Mouse (Mus musculus): Measurements from ENCODE around the gene Tnfrsf1a. TPM values are rescaled to one million over a fixed set of nuclear protein-coding genes. Genes with fewer than 3 reads are reported as not detected.

The Tnfrsf1a gene
- polyA plus RNA-seq, 1 experiment from 2014 or later, result 41.1 TPM

DNA sequence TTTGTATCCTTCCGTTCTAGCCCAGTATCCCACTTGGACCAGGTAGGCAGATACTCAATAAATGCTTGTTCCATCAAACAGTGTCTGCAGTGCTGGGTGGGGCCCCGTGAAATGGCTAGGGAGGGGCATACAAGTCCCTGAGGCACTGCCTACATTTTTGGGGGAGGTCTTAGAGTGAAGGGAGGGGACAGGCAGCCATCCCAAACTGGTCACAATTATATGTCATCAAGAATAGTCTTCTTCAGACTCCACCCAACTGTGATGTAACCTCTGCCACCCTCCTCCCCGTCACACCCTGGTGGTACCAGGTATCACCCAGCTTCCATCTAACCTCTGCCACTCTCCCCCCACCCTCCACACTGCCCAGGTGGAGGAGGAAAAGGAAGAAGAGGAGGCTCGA lies 4.3 kb upstream of the Tnfrsf1a start:
- no peak for TF ChIP-seq CTCF (IDR thresholded peaks at IDR 0.05; ENCODE audit: low read depth)
- no peak for TF ChIP-seq EP300 (IDR thresholded peaks at IDR 0.05; ENCODE audit: low read depth)
- H3K27ac ChIP-seq (ENCODE audit: low read depth), result peak overlapping the region; percentile 76
- H3K9ac ChIP-seq (replicated peaks), result no peak overlapping the region
- peaks cover 35% of the 10 kb centered on the region for H3K4me1 ChIP-seq (ENCODE audit: insufficient read depth)
- H3K9me3 ChIP-seq (ENCODE audit: low read length), result no peaks in the 10 kb centered on the region
- no peak overlapping the region for H3K4me3 ChIP-seq (ENCODE audit: low read depth, low read length)
- no peaks in the 10 kb centered on the region for H3K36me3 ChIP-seq (replicated peaks; ENCODE audit: insufficient read depth, low read length)
- WGBS (ENCODE audit: insufficient replicate concordance), result 51% methylated on average over 4 of the region's 4 CpGs
- ATAC-seq (no peak), DNase-seq (no peak)
- no peaks in the 10 kb centered on the region for H3K27me3 ChIP-seq (ENCODE audit: insufficient read depth, low read length)
- H3K4me2 ChIP-seq (ENCODE audit: low read depth, low read length), result 0 out of 2 replicates have a peak overlapping the region, but pooled peaks have one; percentile 24

- Histone ChIP-seq H3K4me1 (ENCODE audit: insufficient read depth) (peaks cover 32% of the 10 kb centered on the region), H3K9ac (replicated peaks) (no peak overlapping the region), H3K36me3 (replicated peaks; ENCODE audit: insufficient read depth, low read length) (no peaks in the 10 kb centered on the region), H3K27ac (ENCODE audit: low read depth) (peak overlapping the region; percentile 76), H3K4me2 (ENCODE audit: low read depth, low read length) (peak overlapping the region; percentile 32), H3K4me3 (ENCODE audit: low read depth, low read length) (no peak overlapping the region), H3K9me3 (ENCODE audit: low read length) (no peaks in the 10 kb centered on the region), H3K27me3 (ENCODE audit: insufficient read depth, low read length) (no peaks in the 10 kb centered on the region)
- DNase-seq (no peak), ATAC-seq (peak; percentile 16)
- no peak for TF ChIP-seq CTCF (IDR thresholded peaks at IDR 0.05; ENCODE audit: low read depth)
- TF ChIP-seq EP300 (IDR thresholded peaks at IDR 0.05; ENCODE audit: low read depth), result no peak
- 44% methylated on average over 1 of the region's 1 CpGs for WGBS (ENCODE audit: insufficient replicate concordance)
These were observed 3.5 kb upstream of the Tnfrsf1a start for GRCm38 (mm10) chr6:125345625-125346024.

DNA sequence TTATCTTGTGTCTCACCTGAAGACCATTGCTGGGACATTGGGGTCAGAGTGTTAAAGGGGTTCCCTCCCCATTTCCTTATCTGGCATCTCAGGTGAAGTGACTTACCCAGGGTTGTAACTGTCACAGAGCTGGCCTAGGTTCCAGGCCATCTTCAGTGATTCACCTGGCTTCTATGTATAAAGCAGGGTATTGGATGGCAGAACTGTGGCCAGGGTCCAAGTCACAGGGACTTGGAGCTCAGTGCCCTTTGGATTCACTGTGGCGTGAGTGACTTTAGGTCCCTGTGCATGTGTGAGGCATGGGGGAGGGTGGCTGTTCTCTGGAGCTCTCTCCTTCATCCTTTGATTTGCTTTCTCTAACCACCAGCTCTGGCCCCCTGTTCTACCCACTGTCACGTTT lies 3.1 kb upstream of the Tnfrsf1a start:
- Histone ChIP-seq H3K9me3 (ENCODE audit: low read length) (no peaks in the 10 kb centered on the region), H3K4me2 (ENCODE audit: low read depth, low read length) (peak overlapping the region; percentile 32), H3K4me1 (ENCODE audit: insufficient read depth) (peaks cover 33% of the 10 kb centered on the region), H3K36me3 (replicated peaks; ENCODE audit: insufficient read depth, low read length) (no peaks in the 10 kb centered on the region), H3K27ac (ENCODE audit: low read depth) (peak overlapping the region; percentile 76), H3K27me3 (ENCODE audit: insufficient read depth, low read length) (no peaks in the 10 kb centered on the region), H3K4me3 (ENCODE audit: low read depth, low read length) (no peak overlapping the region), H3K9ac (replicated peaks) (no peak overlapping the region)
- DNase-seq (peak; percentile 51), ATAC-seq (peak; percentile 64)
- WGBS (ENCODE audit: insufficient replicate concordance), result 54% methylated on average over 2 of the region's 2 CpGs
- TF ChIP-seq CTCF (IDR thresholded peaks at IDR 0.05; ENCODE audit: low read depth), result no peak
- no peak for TF ChIP-seq EP300 (IDR thresholded peaks at IDR 0.05; ENCODE audit: low read depth)

DNA sequence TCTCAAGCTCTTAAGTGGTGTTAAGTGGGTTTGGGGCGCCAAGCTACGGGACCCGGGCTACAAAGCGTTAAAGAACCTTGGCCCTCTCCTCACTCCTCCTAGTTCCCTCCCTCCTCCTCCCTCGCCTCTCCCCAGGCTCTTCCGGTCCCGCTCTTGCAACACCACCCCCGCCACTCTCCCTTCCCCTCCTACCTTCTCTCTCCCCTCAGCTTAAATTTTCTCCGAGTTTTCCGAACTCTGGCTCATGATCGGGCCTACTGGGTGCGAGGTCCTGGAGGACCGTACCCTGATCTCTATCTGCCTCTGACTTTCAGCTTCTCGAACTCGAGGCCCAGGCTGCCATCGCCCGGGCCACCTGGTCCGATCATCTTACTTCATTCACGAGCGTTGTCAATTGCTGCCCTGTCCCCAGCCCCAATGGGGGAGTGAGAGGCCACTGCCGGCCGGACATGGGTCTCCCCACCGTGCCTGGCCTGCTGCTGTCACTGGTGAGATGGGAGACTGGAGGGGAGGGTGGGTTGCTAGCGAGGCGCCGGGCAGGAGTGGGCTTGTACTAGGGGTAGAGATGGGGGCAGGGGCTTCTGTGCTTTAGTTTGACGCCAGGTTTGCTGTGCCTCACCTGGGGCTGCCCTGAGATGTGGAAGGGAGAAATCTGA lies 541 bp downstream of the Tnfrsf1a start:
- Histone ChIP-seq H3K9me3 (ENCODE audit: low read length) (no peaks in the 10 kb centered on the region), H3K4me1 (ENCODE audit: insufficient read depth) (peaks cover 56% of the 10 kb centered on the region), H3K4me2 (ENCODE audit: low read depth, low read length) (peak overlapping the region; percentile 88), H3K9ac (replicated peaks) (peak overlapping the region; percentile 92), H3K27me3 (ENCODE audit: insufficient read depth, low read length) (no peaks in the 10 kb centered on the region), H3K27ac (ENCODE audit: low read depth) (peak overlapping the region; percentile 97), H3K36me3 (replicated peaks; ENCODE audit: insufficient read depth, low read length) (no peaks in the 10 kb centered on the region; the same call in 1 of the 2 replicates), H3K4me3 (ENCODE audit: low read depth, low read length) (peak overlapping the region; percentile 67)
- TF ChIP-seq CTCF (IDR thresholded peaks at IDR 0.05; ENCODE audit: low read depth), result no peak
- peak; percentile 28; the same call in 1 of the 2 replicates for TF ChIP-seq EP300 (IDR thresholded peaks at IDR 0.05; ENCODE audit: low read depth)
- peak; percentile 77 for DNase-seq
- under 1% methylated on average over 26 of the region's 27 CpGs for WGBS (ENCODE audit: insufficient replicate concordance)
- peak; percentile 76 for ATAC-seq

DNA sequence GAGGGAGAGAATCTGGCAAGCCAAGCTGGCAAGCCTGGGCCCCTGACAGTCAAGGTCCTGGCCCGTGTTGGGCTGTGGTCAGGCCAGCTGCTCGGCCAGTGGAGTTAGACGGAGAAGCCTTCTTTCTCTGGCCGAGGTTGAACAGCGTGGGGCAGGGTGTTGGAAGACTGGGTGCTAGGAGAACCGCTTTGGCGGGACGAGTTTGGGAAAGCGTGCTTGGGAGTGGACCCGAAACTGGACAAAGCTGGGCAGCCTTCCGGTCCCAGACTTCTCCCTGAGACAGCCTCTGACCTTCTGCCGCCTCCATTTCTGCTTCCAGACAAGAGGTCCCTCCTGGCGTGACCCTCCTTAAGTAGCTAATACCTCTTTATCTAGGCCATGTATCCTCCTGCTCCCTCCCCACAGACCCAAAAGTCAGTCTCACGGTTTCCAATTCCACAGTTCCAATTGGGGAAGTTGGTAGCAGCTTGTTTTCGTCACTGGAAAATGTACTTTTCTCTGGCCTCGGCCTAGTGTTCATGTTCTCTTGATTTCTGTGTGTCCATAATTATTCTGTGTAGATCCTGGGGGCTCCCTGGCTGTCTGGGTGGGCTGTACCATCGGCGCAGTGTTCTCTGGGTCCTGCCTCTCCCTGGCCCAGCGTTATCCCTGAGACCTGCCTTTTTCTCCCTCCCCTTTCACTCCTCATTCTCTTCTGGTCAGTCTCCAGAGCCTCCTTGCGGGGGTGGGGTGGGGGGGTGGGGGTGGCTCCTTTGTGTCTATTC lies 1.3 kb downstream of the Tnfrsf1a start:
- H3K27me3 ChIP-seq (ENCODE audit: insufficient read depth, low read length), result no peaks in the 10 kb centered on the region
- peak overlapping the region; percentile 67 for H3K4me3 ChIP-seq (ENCODE audit: low read depth, low read length)
- no peaks in the 10 kb centered on the region for H3K9me3 ChIP-seq (ENCODE audit: low read length)
- no peak for ATAC-seq
- peak; percentile 36 for DNase-seq
- peak overlapping the region; percentile 88 for H3K4me2 ChIP-seq (ENCODE audit: low read depth, low read length)
- WGBS (ENCODE audit: insufficient replicate concordance), result 4% methylated on average over 20 of the region's 20 CpGs
- TF ChIP-seq CTCF (IDR thresholded peaks at IDR 0.05; ENCODE audit: low read depth), result no peak
- TF ChIP-seq EP300 (IDR thresholded peaks at IDR 0.05; ENCODE audit: low read depth), result no peak
- peaks cover 59% of the 10 kb centered on the region for H3K4me1 ChIP-seq (ENCODE audit: insufficient read depth)
- peak overlapping the region; percentile 92 for H3K9ac ChIP-seq (replicated peaks)
- H3K27ac ChIP-seq (ENCODE audit: low read depth), result peak overlapping the region; percentile 97
- no peaks in the 10 kb centered on the region; the same call in 1 of the 2 replicates for H3K36me3 ChIP-seq (replicated peaks; ENCODE audit: insufficient read depth, low read length)

GRCm38 (mm10) chr6:125350995-125351324 lies 1.8 kb downstream of the Tnfrsf1a start:
- H3K9ac ChIP-seq (replicated peaks), result peak overlapping the region; percentile 92
- no peaks in the 10 kb centered on the region for H3K9me3 ChIP-seq (ENCODE audit: low read length)
- 60% methylated on average over 2 of the region's 2 CpGs for WGBS (ENCODE audit: insufficient replicate concordance)
- no peak for ATAC-seq
- no peaks in the 10 kb centered on the region; the same call in 1 of the 2 replicates for H3K36me3 ChIP-seq (replicated peaks; ENCODE audit: insufficient read depth, low read length)
- no peaks in the 10 kb centered on the region for H3K27me3 ChIP-seq (ENCODE audit: insufficient read depth, low read length)
- no peak for DNase-seq
- peak overlapping the region; percentile 67 for H3K4me3 ChIP-seq (ENCODE audit: low read depth, low read length)
- peak overlapping the region; percentile 97 for H3K27ac ChIP-seq (ENCODE audit: low read depth)
- H3K4me1 ChIP-seq (ENCODE audit: insufficient read depth), result peaks cover 59% of the 10 kb centered on the region
- peak overlapping the region; percentile 88 for H3K4me2 ChIP-seq (ENCODE audit: low read depth, low read length)
- TF ChIP-seq EP300 (IDR thresholded peaks at IDR 0.05; ENCODE audit: low read depth), result no peak
- no peak for TF ChIP-seq CTCF (IDR thresholded peaks at IDR 0.05; ENCODE audit: low read depth)

Data from liver, postnatal 0 days (tissue).